Mouse (Mus musculus) urinary bladder, postnatal 4 days (tissue): Measurements from ENCODE around the gene Lrcol1.

Source experiments
- DNase-seq, 2 experiments: peaks; one replicate each; pipeline ENCODE4 v3.0.0; 2021 to 2022; ENCODE audit warnings: low spot score in 2 of 2

Lrcol1 gene

GRCm38 (mm10) chr5:110386371-110387330 is 42.1 kb downstream of the Lrcol1 start:
- peak; percentile 69 to 76 for DNase-seq

- DNase-seq, result no peak
Measured at GRCm38 (mm10) chr5:110387332-110387731, 42.8 kb downstream of the Lrcol1 start.

GRCm38 (mm10) chr5:110390631-110391030 is 46.1 kb downstream of the Lrcol1 start:
- no peak for DNase-seq

GRCm38 (mm10) chr5:110392727-110393126 is 48.2 kb downstream of the Lrcol1 start:
- no peak for DNase-seq

DNA sequence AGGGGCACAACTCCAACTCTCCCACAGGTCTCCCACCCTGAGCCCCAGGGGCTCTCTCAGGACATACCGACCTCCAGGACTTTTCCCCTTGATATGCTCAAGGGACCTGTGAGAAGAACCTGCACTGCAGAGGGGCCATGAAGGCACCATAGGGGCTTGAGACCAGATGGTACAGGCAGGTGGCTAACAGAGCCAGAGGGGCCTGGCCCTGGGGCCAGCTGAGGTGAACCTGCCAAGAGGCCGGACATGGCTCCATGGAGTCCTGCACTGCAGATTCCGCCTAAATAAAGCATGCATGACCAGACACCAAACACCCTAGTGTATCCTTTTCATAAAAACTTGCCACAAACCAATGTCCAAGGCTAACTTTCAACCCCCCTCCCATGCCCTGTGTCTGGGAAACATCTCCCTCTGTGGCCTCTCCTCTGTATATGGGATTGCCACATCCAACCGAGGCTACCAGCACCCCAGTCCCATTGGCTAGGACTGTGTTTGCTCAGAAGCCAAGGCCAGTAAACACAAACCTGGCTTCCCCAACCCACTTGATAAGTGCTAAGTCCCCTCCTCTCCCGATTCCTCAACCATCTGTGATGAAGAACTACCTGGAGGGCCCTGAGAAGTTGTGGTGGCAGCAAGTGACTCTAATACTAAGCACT is 50.6 kb downstream of the Lrcol1 start:
- no peak for DNase-seq

- no peak for DNase-seq
Measured at GRCm38 (mm10) chr5:110401101-110401500, 56.6 kb downstream of the Lrcol1 start.

- no peak for DNase-seq
Measured at GRCm38 (mm10) chr5:110402557-110402956, 58.0 kb downstream of the Lrcol1 start.

- no peak for DNase-seq
Measured at GRCm38 (mm10) chr5:110403931-110404330, 59.4 kb downstream of the Lrcol1 start.
